Mouse (Mus musculus): ENCODE measurements around the gene Ldhal6b. TPM values are rescaled to one million over a fixed set of nuclear protein-coding genes. Genes with fewer than 3 reads are reported as not detected.

The Ldhal6b gene
- polyA plus RNA-seq, 1 experiment from 2014 or later = not detected

Small RNAs within 50 kb of the gene (microRNA-seq; reads per million reads assigned to microRNA genes)
- not detected for gene Gm22475

Other genes with a start within 250 kb of the Ldhal6b start
- 108 and 141 TPM in 2 replicates for gene Tmem242, start 21.5 kb upstream of the Ldhal6b start, polyA plus RNA-seq (2014; fragmentation: Nextera tagmentation; extraction: Ambion mirVana)
- gene Zdhhc14, start 73.8 kb upstream of the Ldhal6b start, polyA plus RNA-seq (2014; fragmentation: Nextera tagmentation; extraction: Ambion mirVana) = 1.2 and 1.5 TPM in 2 replicates

Data from heart, embryonic 14.5 days (tissue).